Mouse (Mus musculus) MEL (cell line): ENCODE results near the gene Ankfn1.

Source experiments
- CTCF ChIP-seq, 3 experiments: IDR thresholded peaks in 2 of 3; conservative IDR thresholded peaks in 1 of 3; 2 replicates each; pipeline ENCODE4 v1.5.1; 2011 to 2012; ENCODE audit warnings: low read length in 3 of 3, low read depth in 2 of 3, mild to moderate bottlenecking in 2 of 3, improper control_type of control experiment in 1 of 3, inconsistent platforms in 1 of 3, mixed read lengths in 1 of 3, moderate library complexity in 1 of 3; ENCODE audit not compliant: control insufficient read depth in 1 of 3, insufficient read depth in 1 of 3, poor library complexity in 1 of 3, severe bottlenecking in 1 of 3
- ELF1 ChIP-seq: IDR thresholded peaks from 2 replicates; pipeline ENCODE4 v1.6.1; 2014; ENCODE audit warnings: low read depth, mild to moderate bottlenecking, inconsistent platforms, low read length, improper control_type of control experiment, moderate library complexity
- ETS1 ChIP-seq: IDR thresholded peaks from 2 replicates; pipeline ENCODE4 v1.6.1; 2012; ENCODE audit warnings: low read depth, mild to moderate bottlenecking, inconsistent platforms, low read length, improper control_type of control experiment, moderate library complexity
- GATA1 ChIP-seq: IDR thresholded peaks from 2 replicates; pipeline ENCODE4 v1.6.1; 2011; ENCODE audit warnings: low read depth, low read length, improper control_type of control experiment
- MAFK ChIP-seq: IDR thresholded peaks from 2 replicates; pipeline ENCODE4 v1.6.1; 2011; ENCODE audit warnings: low read depth, mild to moderate bottlenecking, low read length, improper control_type of control experiment, borderline replicate concordance
- POLR2A ChIP-seq, 2 experiments: IDR thresholded peaks; 2 replicates each; pipeline ENCODE4 v1.6.1; 2011 to 2012; ENCODE audit warnings: low read length in 2 of 2, mild to moderate bottlenecking in 2 of 2, control low read depth in 1 of 2, improper control_type of control experiment in 1 of 2, low read depth in 1 of 2, moderate library complexity in 1 of 2; ENCODE audit not compliant: control insufficient read depth in 1 of 2, insufficient read depth in 1 of 2, poor library complexity in 1 of 2
- SIN3A ChIP-seq: IDR thresholded peaks from 2 replicates; pipeline ENCODE4 v1.6.1; 2012; ENCODE audit warnings: low read length, improper control_type of control experiment, inconsistent platforms
- UBTF ChIP-seq: IDR thresholded peaks from 2 replicates; pipeline ENCODE4 v1.6.1; 2012; ENCODE audit warnings: low read depth, mild to moderate bottlenecking, inconsistent platforms, low read length, improper control_type of control experiment, moderate library complexity, borderline replicate concordance; ENCODE audit not compliant: insufficient read depth
- ZC3H11A ChIP-seq: IDR thresholded peaks from 2 replicates; pipeline ENCODE4 v1.6.1; 2012; ENCODE audit warnings: low read depth, mild to moderate bottlenecking, inconsistent platforms, low read length, improper control_type of control experiment
- ZMIZ1 ChIP-seq: IDR thresholded peaks from 2 replicates; pipeline ENCODE4 v1.6.1; 2012; ENCODE audit warnings: low read depth, mild to moderate bottlenecking, inconsistent platforms, low read length, improper control_type of control experiment, moderate library complexity
- ZNF384 ChIP-seq: IDR thresholded peaks from 2 replicates; pipeline ENCODE4 v1.6.1; 2012; ENCODE audit warnings: low read depth, mild to moderate bottlenecking, inconsistent platforms, low read length, improper control_type of control experiment

DNA sequence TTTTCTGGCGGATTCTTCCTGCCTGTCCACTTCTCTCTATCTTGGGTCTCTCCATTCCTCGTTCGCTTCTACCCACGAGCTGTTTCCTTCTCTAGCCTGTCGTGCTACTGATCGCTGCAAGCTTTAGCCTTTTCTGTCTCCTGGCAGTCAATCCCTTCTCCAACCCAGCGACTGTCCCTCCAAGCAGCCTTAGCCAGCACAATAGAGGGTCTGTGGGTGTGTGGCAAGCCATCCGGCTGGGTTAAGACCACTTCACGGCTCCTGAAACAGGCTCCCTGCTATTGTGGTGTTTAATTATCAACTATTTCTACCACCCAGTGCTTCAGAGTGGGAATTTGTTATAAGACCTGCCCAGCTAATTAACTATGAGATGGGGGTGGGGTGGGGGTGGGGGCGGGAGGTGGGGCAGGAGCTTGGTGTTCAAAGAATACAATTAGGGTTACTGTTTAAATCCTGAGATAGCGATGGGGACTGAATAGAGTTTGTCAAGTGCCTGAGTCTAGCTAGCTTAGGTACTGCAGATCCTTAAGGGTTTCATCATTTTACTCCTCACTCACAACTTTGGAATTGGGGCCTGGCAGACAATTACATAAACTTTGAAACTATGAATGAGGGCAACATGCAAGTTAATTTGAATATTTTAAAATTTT is 268.7 kb downstream of the Ankfn1 start:
- TF ChIP-seq CTCF (IDR thresholded peaks at IDR 0.05 in 2 of 3, conservative IDR thresholded peaks at IDR 0.05 in 1 of 3; ENCODE audit: control insufficient read depth in 1 of 3, insufficient read depth in 1 of 3, low read depth in 2 of 3, low read length in 3 of 3, poor library complexity in 1 of 3, severe bottlenecking in 1 of 3) (no peak), ZC3H11A (no peak), POLR2A (IDR thresholded peaks at IDR 0.05; ENCODE audit: control insufficient read depth in 1 of 2, insufficient read depth in 1 of 2, low read depth in 1 of 2, low read length in 2 of 2, poor library complexity in 1 of 2) (no peak), ZMIZ1 (no peak), GATA1 (no peak), ELF1 (no peak), SIN3A (no peak), ETS1 (no peak), ZNF384 (no peak), MAFK (no peak), UBTF (no peak)
